Mouse (Mus musculus): Measurements from ENCODE around the gene Zbp1.

GRCm38 (mm10) chr2:173251675-173252074 is 33.0 kb upstream of the Zbp1 start:
- TF ChIP-seq CTCF (IDR thresholded peaks at IDR 0.05; ENCODE audit: borderline replicate concordance, control insufficient read depth, extremely low read depth, insufficient read depth, low read length, poor library complexity) (no peak), POLR2A (IDR thresholded peaks at IDR 0.05; ENCODE audit: control insufficient read depth, extremely low read depth, insufficient read depth, low read length, poor library complexity) (no peak)
